Mouse (Mus musculus): ENCODE data around the gene Hist2h2ab.

- TF ChIP-seq CTCF (conservative IDR thresholded peaks at IDR 0.05; ENCODE audit: insufficient read depth, insufficient read length, low read depth, low read length) (no peak), POLR2A (IDR thresholded peaks at IDR 0.05; ENCODE audit: low read depth, low read length) (no peak)
These were observed 29.3 kb downstream of the Hist2h2ab start for GRCm38 (mm10) chr3:96249034-96249345.
